Mouse (Mus musculus) kidney, adult 2 months (tissue): Measurements from ENCODE around the gene Plk1.

Experiments used
- CTCF ChIP-seq: fragments of 200-500 bp; conservative IDR thresholded peaks from 2 replicates; pipeline ENCODE4 v1.5.1; 2011; ENCODE audit warnings: low read depth, mild to moderate bottlenecking, control low read depth, low read length, moderate library complexity, mixed read lengths; ENCODE audit not compliant: insufficient read depth, insufficient read length
- POLR2A ChIP-seq: fragments of 200-500 bp; IDR thresholded peaks from one replicate; pipeline ENCODE4 v1.6.1; 2011; ENCODE audit warnings: low read depth, low read length, control low read depth

- TF ChIP-seq CTCF (no peak), POLR2A (no peak)
These were observed 22.2 kb upstream of the Plk1 start for GRCm38 (mm10) chr7:122137071-122137470.
